Mouse (Mus musculus): ENCODE data around the gene Cdk6. TPM values are rescaled to one million over a fixed set of nuclear protein-coding genes. Genes with fewer than 3 reads are reported as not detected.
A peak's percentile ranks its signal among the peaks of the same experiment; 100 is the strongest.

Cdk6 gene
- polyA plus RNA-seq, 1 experiment from 2014 or later: 51.2 TPM

DNA sequence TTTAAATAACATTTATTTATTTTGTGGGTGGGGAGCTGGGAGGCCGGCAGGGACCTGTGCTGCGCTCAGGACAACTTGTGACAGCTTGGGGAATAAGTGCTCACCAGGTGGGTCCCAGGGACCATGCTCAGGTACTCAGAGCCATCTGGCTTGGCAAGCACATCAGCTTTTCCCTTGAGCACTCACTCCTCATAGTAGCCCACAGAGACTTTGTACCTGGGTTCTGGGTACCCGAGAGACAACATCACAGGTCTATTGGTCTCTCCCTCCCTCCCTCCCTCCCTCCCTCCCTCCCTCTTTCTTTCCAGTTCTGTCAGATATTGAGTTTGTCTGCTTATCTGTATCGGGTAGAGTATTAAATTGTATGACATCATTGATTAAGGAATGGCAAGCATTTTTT is 38.0 kb downstream of the Cdk6 start:
- no peak for DNase-seq (ENCODE audit: low spot score)
- no peaks in the 10 kb centered on the region for H3K4me1 ChIP-seq (replicated peaks; ENCODE audit: control insufficient read depth, insufficient read depth, low read length)
- H3K36me3 ChIP-seq (ENCODE audit: control insufficient read depth, insufficient read depth, low read length): no peaks in the 10 kb centered on the region
- H3K27me3 ChIP-seq (replicated peaks; ENCODE audit: control insufficient read depth, insufficient read depth, low read length): no peaks in the 10 kb centered on the region
- no peak overlapping the region for H3K27ac ChIP-seq (ENCODE audit: low read depth, low read length)
- no peaks in the 10 kb centered on the region for H3K9me3 ChIP-seq (ENCODE audit: control insufficient read depth, low read length)
- H3K4me3 ChIP-seq (ENCODE audit: low read depth, low read length): no peak overlapping the region
- no peak overlapping the region for H3K9ac ChIP-seq (ENCODE audit: low read depth, low read length)
- H3K4me2 ChIP-seq: no peak overlapping the region
- ATAC-seq (replicated peaks; ENCODE audit: low FRiP score): no peak
- 72% methylated on average over 4 of the region's 4 CpGs for WGBS

DNA sequence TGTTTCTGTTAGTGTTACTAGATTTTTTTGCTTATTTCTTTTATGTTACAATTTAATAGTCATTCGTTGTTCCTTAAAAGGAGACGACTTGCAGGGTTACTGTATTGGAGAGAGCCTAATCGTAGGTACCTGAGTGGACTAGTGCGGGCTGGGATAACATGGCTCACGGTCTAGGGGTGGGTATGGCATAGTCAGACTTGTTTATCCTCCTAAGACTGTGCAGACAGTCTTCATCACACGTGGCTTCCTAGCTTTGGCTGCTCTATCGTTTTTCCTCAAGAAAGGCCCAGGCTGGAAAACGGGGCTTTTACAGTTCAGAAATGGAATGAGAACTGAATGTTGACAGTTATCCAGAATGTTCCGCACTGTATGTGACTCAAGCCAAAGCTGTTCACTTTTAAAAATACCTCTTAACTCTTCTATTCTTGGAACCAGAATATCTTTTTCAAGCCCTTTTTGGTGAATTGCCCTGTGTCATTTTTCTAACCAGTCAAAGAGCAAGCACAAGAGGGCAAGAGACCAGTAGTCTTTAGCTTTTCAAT is 39.5 kb downstream of the Cdk6 start:
- Histone ChIP-seq H3K27ac (ENCODE audit: low read depth, low read length) (no peak overlapping the region), H3K27me3 (replicated peaks; ENCODE audit: control insufficient read depth, insufficient read depth, low read length) (no peaks in the 10 kb centered on the region), H3K4me3 (ENCODE audit: low read depth, low read length) (no peak overlapping the region), H3K4me1 (replicated peaks; ENCODE audit: control insufficient read depth, insufficient read depth, low read length) (0 out of 2 replicates have a peak, but pooled peaks cover 2% of the 10 kb centered on the region), H3K4me2 (no peak overlapping the region), H3K9ac (ENCODE audit: low read depth, low read length) (no peak overlapping the region), H3K36me3 (ENCODE audit: control insufficient read depth, insufficient read depth, low read length) (no peaks in the 10 kb centered on the region), H3K9me3 (ENCODE audit: control insufficient read depth, low read length) (no peaks in the 10 kb centered on the region)
- DNase-seq (ENCODE audit: low spot score) (no peak), ATAC-seq (replicated peaks; ENCODE audit: low FRiP score) (no peak)
- WGBS: 86% methylated on average over 9 of the region's 9 CpGs

DNA sequence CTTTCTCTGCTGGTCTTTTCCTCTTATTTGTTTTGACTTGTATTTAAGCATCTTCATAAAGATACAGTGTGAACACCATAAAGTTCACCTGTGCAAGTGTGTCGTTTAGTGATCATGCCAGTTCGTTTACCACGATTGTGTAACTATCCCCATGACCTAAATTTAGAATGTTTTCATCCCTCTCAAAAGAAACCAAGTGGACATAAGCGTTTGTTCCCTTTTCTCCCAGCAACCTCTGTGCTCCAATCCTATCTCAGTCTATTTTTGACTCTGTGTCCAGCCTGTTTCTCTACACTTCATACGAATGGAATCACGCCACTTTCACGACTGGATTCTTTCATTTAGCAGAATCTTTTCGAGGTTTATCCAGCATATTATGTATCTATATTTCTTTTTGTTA is 40.5 kb downstream of the Cdk6 start:
- Histone ChIP-seq H3K9ac (ENCODE audit: low read depth, low read length) (no peak overlapping the region), H3K9me3 (ENCODE audit: control insufficient read depth, low read length) (no peaks in the 10 kb centered on the region), H3K4me1 (replicated peaks; ENCODE audit: control insufficient read depth, insufficient read depth, low read length) (peaks cover 5% of the 10 kb centered on the region; the same call in 1 of the 2 replicates), H3K4me3 (ENCODE audit: low read depth, low read length) (no peak overlapping the region), H3K4me2 (no peak overlapping the region), H3K27ac (ENCODE audit: low read depth, low read length) (no peak overlapping the region), H3K36me3 (ENCODE audit: control insufficient read depth, insufficient read depth, low read length) (no peaks in the 10 kb centered on the region), H3K27me3 (replicated peaks; ENCODE audit: control insufficient read depth, insufficient read depth, low read length) (no peaks in the 10 kb centered on the region)
- ATAC-seq (replicated peaks; ENCODE audit: low FRiP score) (no peak), DNase-seq (ENCODE audit: low spot score) (no peak)
- WGBS: 65% methylated on average over 8 of the region's 8 CpGs

GRCm38 (mm10) chr5:3382343-3383040 is 41.2 kb downstream of the Cdk6 start:
- WGBS: 80% methylated on average over 13 of the region's 13 CpGs
- Histone ChIP-seq H3K9ac (ENCODE audit: low read depth, low read length) (no peak overlapping the region), H3K36me3 (ENCODE audit: control insufficient read depth, insufficient read depth, low read length) (no peaks in the 10 kb centered on the region), H3K4me2 (no peak overlapping the region), H3K4me1 (replicated peaks; ENCODE audit: control insufficient read depth, insufficient read depth, low read length) (peaks cover 5% of the 10 kb centered on the region; the same call in 1 of the 2 replicates), H3K27ac (ENCODE audit: low read depth, low read length) (no peak overlapping the region), H3K9me3 (ENCODE audit: control insufficient read depth, low read length) (no peaks in the 10 kb centered on the region), H3K27me3 (replicated peaks; ENCODE audit: control insufficient read depth, insufficient read depth, low read length) (no peaks in the 10 kb centered on the region), H3K4me3 (ENCODE audit: low read depth, low read length) (no peak overlapping the region)
- ATAC-seq (replicated peaks; ENCODE audit: low FRiP score) (no peak), DNase-seq (ENCODE audit: low spot score) (no peak)

GRCm38 (mm10) chr5:3383547-3383946 is 42.3 kb downstream of the Cdk6 start:
- no peak for ATAC-seq (replicated peaks; ENCODE audit: low FRiP score)
- peaks cover 5% of the 10 kb centered on the region; the same call in 1 of the 2 replicates for H3K4me1 ChIP-seq (replicated peaks; ENCODE audit: control insufficient read depth, insufficient read depth, low read length)
- no peak overlapping the region for H3K4me3 ChIP-seq (ENCODE audit: low read depth, low read length)
- H3K4me2 ChIP-seq: no peak overlapping the region
- DNase-seq (ENCODE audit: low spot score): no peak
- WGBS: 71% methylated on average over 3 of the region's 3 CpGs
- H3K27ac ChIP-seq (ENCODE audit: low read depth, low read length): no peak overlapping the region
- H3K36me3 ChIP-seq (ENCODE audit: control insufficient read depth, insufficient read depth, low read length): no peaks in the 10 kb centered on the region
- H3K9ac ChIP-seq (ENCODE audit: low read depth, low read length): no peak overlapping the region
- H3K27me3 ChIP-seq (replicated peaks; ENCODE audit: control insufficient read depth, insufficient read depth, low read length): no peaks in the 10 kb centered on the region
- no peaks in the 10 kb centered on the region for H3K9me3 ChIP-seq (ENCODE audit: control insufficient read depth, low read length)

DNA sequence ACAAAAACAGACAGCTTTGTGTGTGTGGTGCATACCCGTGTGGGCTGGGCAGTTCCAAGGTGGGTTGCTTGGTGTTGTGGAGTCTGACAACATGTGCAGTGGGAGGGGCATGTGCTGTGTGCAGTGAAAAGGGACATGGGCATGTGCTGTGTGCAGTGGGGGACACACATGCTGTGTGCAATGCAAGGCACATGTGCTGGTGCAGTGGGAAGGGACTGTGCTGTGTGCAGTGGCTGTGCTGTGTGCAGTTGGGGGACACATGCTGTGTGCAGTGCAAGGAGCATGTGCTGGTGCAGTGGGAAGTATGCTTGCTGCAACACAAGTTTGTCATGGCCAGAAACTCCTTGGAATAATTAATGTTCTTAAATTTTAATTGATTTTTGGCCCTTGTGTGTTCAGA is 43.8 kb downstream of the Cdk6 start:
- Histone ChIP-seq H3K9ac (ENCODE audit: low read depth, low read length) (no peak overlapping the region), H3K4me1 (replicated peaks; ENCODE audit: control insufficient read depth, insufficient read depth, low read length) (peaks cover 5% of the 10 kb centered on the region; the same call in 1 of the 2 replicates), H3K9me3 (ENCODE audit: control insufficient read depth, low read length) (no peaks in the 10 kb centered on the region), H3K27ac (ENCODE audit: low read depth, low read length) (no peak overlapping the region), H3K36me3 (ENCODE audit: control insufficient read depth, insufficient read depth, low read length) (no peaks in the 10 kb centered on the region), H3K27me3 (replicated peaks; ENCODE audit: control insufficient read depth, insufficient read depth, low read length) (no peaks in the 10 kb centered on the region), H3K4me2 (no peak overlapping the region), H3K4me3 (ENCODE audit: low read depth, low read length) (no peak overlapping the region)
- WGBS: 69% methylated on average over 1 of the region's 1 CpGs
- DNase-seq (ENCODE audit: low spot score): no peak
- ATAC-seq (replicated peaks; ENCODE audit: low FRiP score): peak; percentile 36; the same call in 1 of the 2 replicates

GRCm38 (mm10) chr5:3386021-3386730 is 44.9 kb downstream of the Cdk6 start:
- no peak for DNase-seq (ENCODE audit: low spot score)
- Histone ChIP-seq H3K9ac (ENCODE audit: low read depth, low read length) (no peak overlapping the region), H3K4me3 (ENCODE audit: low read depth, low read length) (no peak overlapping the region), H3K27ac (ENCODE audit: low read depth, low read length) (no peak overlapping the region), H3K36me3 (ENCODE audit: control insufficient read depth, insufficient read depth, low read length) (no peaks in the 10 kb centered on the region), H3K4me2 (no peak overlapping the region), H3K9me3 (ENCODE audit: control insufficient read depth, low read length) (no peaks in the 10 kb centered on the region), H3K4me1 (replicated peaks; ENCODE audit: control insufficient read depth, insufficient read depth, low read length) (peaks cover 5% of the 10 kb centered on the region; the same call in 1 of the 2 replicates), H3K27me3 (replicated peaks; ENCODE audit: control insufficient read depth, insufficient read depth, low read length) (no peaks in the 10 kb centered on the region)
- WGBS: 73% methylated on average over 7 of the region's 7 CpGs
- ATAC-seq (replicated peaks; ENCODE audit: low FRiP score): no peak

DNA sequence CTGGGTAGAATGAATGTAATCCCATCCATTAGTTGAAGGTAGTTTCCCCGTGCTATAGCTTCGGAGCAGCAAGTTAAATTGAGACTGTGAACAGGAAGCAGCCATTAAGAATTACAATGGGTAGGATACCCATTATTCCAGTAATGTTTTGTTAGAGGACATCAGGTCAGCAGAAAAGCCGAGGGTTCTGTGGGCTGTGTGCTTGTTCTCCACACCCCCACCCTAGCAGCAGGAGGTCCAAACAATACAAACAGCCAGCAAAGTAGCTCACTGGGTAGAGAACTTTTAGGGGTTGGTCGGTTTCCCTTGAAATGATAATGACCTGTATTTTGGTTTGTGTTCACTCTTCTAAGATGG is 45.4 kb downstream of the Cdk6 start:
- WGBS: 52% methylated on average over 4 of the region's 4 CpGs
- no peak for DNase-seq (ENCODE audit: low spot score)
- Histone ChIP-seq H3K9me3 (ENCODE audit: control insufficient read depth, low read length) (no peaks in the 10 kb centered on the region), H3K27me3 (replicated peaks; ENCODE audit: control insufficient read depth, insufficient read depth, low read length) (no peaks in the 10 kb centered on the region), H3K9ac (ENCODE audit: low read depth, low read length) (no peak overlapping the region), H3K4me3 (ENCODE audit: low read depth, low read length) (no peak overlapping the region), H3K4me2 (no peak overlapping the region), H3K4me1 (replicated peaks; ENCODE audit: control insufficient read depth, insufficient read depth, low read length) (peaks cover 5% of the 10 kb centered on the region; the same call in 1 of the 2 replicates), H3K36me3 (ENCODE audit: control insufficient read depth, insufficient read depth, low read length) (no peaks in the 10 kb centered on the region), H3K27ac (ENCODE audit: low read depth, low read length) (no peak overlapping the region)
- ATAC-seq (replicated peaks; ENCODE audit: low FRiP score): no peak

Measured in liver, embryonic 11.5 days (tissue).